Mouse (Mus musculus) intestine, embryonic 14.5 days (tissue): ENCODE data around the gene Ndufv1. TPM values are rescaled to one million over a fixed set of nuclear protein-coding genes. Genes with fewer than 3 reads are reported as not detected.
A peak's percentile ranks its signal among the peaks of the same experiment; 100 is the strongest.
"Not testable (repeated sequence)": the region's sequence is repeated elsewhere in the genome, so short reads cannot be mapped to it uniquely, and the experiment has no call there.

Source experiments
- ATAC-seq: fragments of 200-750 bp; cut with Nextera tagmentation; replicated peaks from 2 replicates; pipeline ENCODE4 v1.8.0; 2017; ENCODE audit warnings: low read depth, moderate number of reproducible peaks, moderate TSS enrichment, moderate library complexity; ENCODE audit not compliant: low FRiP score, low TSS enrichment
- DNase-seq: peaks from one replicate; pipeline ENCODE4 v3.0.0-alpha.2; 2018; ENCODE audit warnings: low spot score
- H3K27ac ChIP-seq: fragments of 300-500 bp; sonication (generic); 2 replicates; pipeline ENCODE4 v1.5.1; 2014; ENCODE audit warnings: low read depth, mild to moderate bottlenecking, control low read depth
- H3K27me3 ChIP-seq: fragments of 300-500 bp; sonication (generic); replicated peaks from 2 replicates; pipeline ENCODE4 v1.6.1; 2014; ENCODE audit warnings: low read length, control low read depth; ENCODE audit not compliant: control insufficient read depth, insufficient read depth
- H3K36me3 ChIP-seq: fragments of 300-500 bp; sonication (generic); 2 replicates; pipeline ENCODE4 v1.6.1; 2014; ENCODE audit warnings: low read length, control low read depth; ENCODE audit not compliant: control insufficient read depth, insufficient read depth
- H3K4me1 ChIP-seq: fragments of 300-500 bp; sonication (generic); replicated peaks from 2 replicates; pipeline ENCODE4 v1.6.1; 2014; ENCODE audit warnings: low read length, control low read depth, mixed read lengths; ENCODE audit not compliant: control insufficient read depth, insufficient read depth
- H3K4me2 ChIP-seq: fragments of 300-500 bp; sonication (generic); 2 replicates; pipeline ENCODE4 v1.6.1; 2014; ENCODE audit warnings: low read length
- H3K4me3 ChIP-seq: fragments of 300-500 bp; sonication (generic); 2 replicates; pipeline ENCODE4 v1.5.1; 2014; ENCODE audit warnings: low read depth, low read length, control low read depth, mixed read lengths
- H3K9ac ChIP-seq: fragments of 300-500 bp; sonication (generic); 2 replicates; pipeline ENCODE4 v1.6.1; 2014; ENCODE audit warnings: mild to moderate bottlenecking, low read length
- H3K9me3 ChIP-seq: fragments of 300-500 bp; sonication (generic); 2 replicates; pipeline ENCODE4 v1.6.1; 2016; ENCODE audit warnings: low read length, control low read depth; ENCODE audit not compliant: control insufficient read depth
- WGBS: fragments of 180-500 bp; shearing (Covaris S2); extraction: QIAGEN DNeasy Blood & Tissue Kit; methylation state at CpG from one replicate; pipeline ENCODE4 v1.1.7; 2014; 5-methylcytosine and 5-hydroxymethylcytosine counted together
- polyA plus RNA-seq: library from polyadenylated mRNA; unstranded; fragments of >200 nt; fragmentation: Nextera tagmentation; extraction: Ambion mirVana; gene quantifications from 2 replicates; pipeline ENCODE4 v1.2.1, GENCODE M21; 2014

Ndufv1 gene
- polyA plus RNA-seq, 1 experiment from 2014 or later: 247 TPM

- WGBS: 41% methylated on average over 8 of the region's 8 CpGs
- Histone ChIP-seq H3K9ac (no peak overlapping the region), H3K4me2 (no peak overlapping the region), H3K4me3 (no peak overlapping the region), H3K9me3 (no peaks in the 10 kb centered on the region), H3K27ac (no peak overlapping the region), H3K4me1 (peaks cover 30% of the 10 kb centered on the region), H3K36me3 (no peaks in the 10 kb centered on the region), H3K27me3 (no peaks in the 10 kb centered on the region)
- no peak; the same call in 1 of the 2 replicates for ATAC-seq
- DNase-seq: no peak
These were observed 27.3 kb downstream of the Ndufv1 start for GRCm38 (mm10) chr19:3985261-3985681.

GRCm38 (mm10) chr19:3983527-3984200 lies 28.9 kb downstream of the Ndufv1 start:
- Histone ChIP-seq H3K36me3 (no peaks in the 10 kb centered on the region), H3K27ac (no peak overlapping the region), H3K27me3 (no peaks in the 10 kb centered on the region), H3K4me1 (peaks cover 30% of the 10 kb centered on the region), H3K9ac (no peak overlapping the region), H3K9me3 (no peaks in the 10 kb centered on the region), H3K4me3 (no peak overlapping the region), H3K4me2 (no peak overlapping the region)
- ATAC-seq: no peak
- no peak for DNase-seq
- 49% methylated on average over 9 of the region's 9 CpGs for WGBS

DNA sequence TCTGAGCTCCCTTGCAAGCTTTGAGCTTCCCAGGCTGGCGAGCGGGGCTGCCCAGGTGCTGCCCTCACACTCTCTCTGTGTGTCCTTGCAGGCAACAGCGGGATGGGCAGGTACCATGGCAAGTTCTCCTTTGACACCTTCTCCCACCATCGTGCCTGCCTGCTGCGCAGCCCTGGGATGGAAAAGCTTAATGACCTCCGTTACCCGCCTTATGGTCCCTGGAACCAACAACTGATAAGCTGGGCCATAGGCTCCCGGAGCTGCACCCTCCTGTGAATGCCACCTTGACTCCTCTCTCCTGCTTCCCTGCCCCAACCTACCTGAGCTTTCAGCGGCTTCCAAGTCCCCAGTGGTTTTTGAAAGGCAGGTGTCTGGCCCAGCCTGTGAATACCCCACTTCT lies 31.7 kb downstream of the Ndufv1 start:
- ATAC-seq (no peak), DNase-seq (no peak)
- Histone ChIP-seq H3K27ac (no peak overlapping the region), H3K4me2 (no peak overlapping the region), H3K4me3 (no peak overlapping the region), H3K36me3 (no peaks in the 10 kb centered on the region), H3K27me3 (no peaks in the 10 kb centered on the region), H3K4me1 (peaks cover 18% of the 10 kb centered on the region), H3K9me3 (no peaks in the 10 kb centered on the region), H3K9ac (no peak overlapping the region)
- 68% methylated on average over 9 of the region's 9 CpGs for WGBS

DNA sequence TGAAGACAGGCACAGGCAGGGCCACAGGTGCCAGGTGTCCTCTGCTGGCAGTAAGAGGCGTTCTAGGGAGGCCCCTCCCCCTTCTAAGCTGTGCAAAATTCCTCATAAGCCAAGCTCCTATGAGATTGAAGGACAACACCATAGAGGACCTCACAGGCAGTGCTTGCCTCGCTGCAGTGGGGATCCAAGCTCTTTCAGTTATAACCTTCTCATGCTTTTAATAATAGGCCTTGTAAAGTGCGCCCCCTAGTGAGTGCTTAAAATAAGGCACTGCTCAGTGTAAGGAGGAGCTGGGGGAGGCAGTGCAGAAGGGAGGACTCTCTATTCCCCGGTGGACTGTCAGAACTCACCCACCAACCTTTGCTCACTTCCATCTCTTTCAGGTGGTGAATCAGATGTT lies 32.3 kb downstream of the Ndufv1 start:
- Histone ChIP-seq H3K9ac (no peak overlapping the region), H3K4me1 (peaks cover 12% of the 10 kb centered on the region), H3K4me2 (no peak overlapping the region), H3K27ac (no peak overlapping the region), H3K9me3 (no peaks in the 10 kb centered on the region), H3K27me3 (no peaks in the 10 kb centered on the region), H3K36me3 (no peaks in the 10 kb centered on the region), H3K4me3 (no peak overlapping the region)
- DNase-seq: peak; percentile 90
- WGBS: 6% methylated on average over 4 of the region's 4 CpGs
- ATAC-seq: peak; percentile 69; the same call in 1 of the 2 replicates

- Histone ChIP-seq H3K9me3 (no peaks in the 10 kb centered on the region), H3K4me2 (no peak overlapping the region), H3K9ac (no peak overlapping the region), H3K27ac (no peak overlapping the region), H3K36me3 (no peaks in the 10 kb centered on the region), H3K4me1 (0 out of 2 replicates have a peak, but pooled peaks cover 5% of the 10 kb centered on the region), H3K27me3 (no peaks in the 10 kb centered on the region), H3K4me3 (no peak overlapping the region)
- 67% methylated on average over 2 of the region's 2 CpGs for WGBS
- ATAC-seq: no peak
- no peak for DNase-seq
These were observed 36.7 kb downstream of the Ndufv1 start for GRCm38 (mm10) chr19:3975866-3976265.

DNA sequence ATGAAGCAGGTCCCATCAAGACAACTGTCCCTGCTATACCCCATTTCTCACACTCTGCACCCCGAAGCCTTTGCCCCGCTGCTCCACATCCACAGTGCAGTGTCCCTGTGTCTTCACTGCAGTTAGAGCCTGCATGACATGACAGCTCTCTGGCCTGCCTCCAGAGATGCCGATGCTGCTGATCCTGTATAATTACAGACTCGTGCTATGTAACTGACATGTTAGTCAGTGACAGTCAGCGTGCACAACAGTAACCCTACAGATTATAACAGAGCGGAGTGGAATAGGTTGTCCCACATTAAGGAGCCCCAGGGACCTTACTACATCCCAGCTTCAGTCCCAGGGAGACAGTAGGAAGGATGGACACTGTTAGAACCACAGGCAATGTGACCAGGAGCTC lies 38.0 kb downstream of the Ndufv1 start:
- H3K27me3 ChIP-seq, H3K9ac ChIP-seq, H3K36me3 ChIP-seq, H3K4me3 ChIP-seq, H3K27ac ChIP-seq, DNase-seq, H3K9me3 ChIP-seq, H3K4me2 ChIP-seq, ATAC-seq: not testable (repeated sequence)
- 89% methylated on average over 6 of the region's 6 CpGs for WGBS
- H3K4me1 ChIP-seq: 0 out of 2 replicates have a peak, but pooled peaks cover 12% of the 10 kb centered on the region

- no peaks in the 10 kb centered on the region for H3K36me3 ChIP-seq
- H3K27ac ChIP-seq: no peak within 1 kb of the TSS
- no peak within 1 kb of the TSS for H3K9ac ChIP-seq
- no peaks in the 10 kb centered on the region for H3K27me3 ChIP-seq
- H3K4me1 ChIP-seq: 0 out of 2 replicates have a peak, but pooled peaks cover 13% of the 10 kb centered on the region
- H3K4me2 ChIP-seq: no peak within 1 kb of the TSS
- no peaks in the 10 kb centered on the region for H3K9me3 ChIP-seq
- DNase-seq (no peak), ATAC-seq (peak; percentile 64; the same call in 1 of the 2 replicates)
- 20% methylated on average over 9 of the region's 9 CpGs for WGBS
- H3K4me3 ChIP-seq: no peak within 1 kb of the TSS
These were observed 40.4 kb downstream of the Ndufv1 start, which contains the start of gene Aldh3b2 for GRCm38 (mm10) chr19:3972229-3972628. Aldh3b2 (plus strand) TSS chr19:3972328.

GRCm38 (mm10) chr19:3967258-3967657 lies 45.3 kb downstream of the Ndufv1 start:
- no peak overlapping the region for H3K27ac ChIP-seq
- no peaks in the 10 kb centered on the region for H3K27me3 ChIP-seq
- 0 out of 2 replicates have a peak, but pooled peaks cover 7% of the 10 kb centered on the region for H3K4me1 ChIP-seq
- DNase-seq: no peak
- H3K9ac ChIP-seq: no peak overlapping the region
- H3K36me3 ChIP-seq: no peaks in the 10 kb centered on the region
- no peak overlapping the region for H3K4me3 ChIP-seq
- no peaks in the 10 kb centered on the region for H3K9me3 ChIP-seq
- ATAC-seq: no peak
- 55% methylated on average over 3 of the region's 3 CpGs for WGBS
- no peak overlapping the region for H3K4me2 ChIP-seq
